Mouse (Mus musculus) 3T3-L1 (cell line): ENCODE measurements around the gene Dgkz.
A peak's percentile ranks its signal among the peaks of the same experiment; 100 is the strongest.

Experiments
- DNase-seq: peaks from one replicate; pipeline ENCODE4 v3.0.0-alpha.2; 2015; ENCODE audit warnings: low read depth, low spot score

Dgkz gene

DNA sequence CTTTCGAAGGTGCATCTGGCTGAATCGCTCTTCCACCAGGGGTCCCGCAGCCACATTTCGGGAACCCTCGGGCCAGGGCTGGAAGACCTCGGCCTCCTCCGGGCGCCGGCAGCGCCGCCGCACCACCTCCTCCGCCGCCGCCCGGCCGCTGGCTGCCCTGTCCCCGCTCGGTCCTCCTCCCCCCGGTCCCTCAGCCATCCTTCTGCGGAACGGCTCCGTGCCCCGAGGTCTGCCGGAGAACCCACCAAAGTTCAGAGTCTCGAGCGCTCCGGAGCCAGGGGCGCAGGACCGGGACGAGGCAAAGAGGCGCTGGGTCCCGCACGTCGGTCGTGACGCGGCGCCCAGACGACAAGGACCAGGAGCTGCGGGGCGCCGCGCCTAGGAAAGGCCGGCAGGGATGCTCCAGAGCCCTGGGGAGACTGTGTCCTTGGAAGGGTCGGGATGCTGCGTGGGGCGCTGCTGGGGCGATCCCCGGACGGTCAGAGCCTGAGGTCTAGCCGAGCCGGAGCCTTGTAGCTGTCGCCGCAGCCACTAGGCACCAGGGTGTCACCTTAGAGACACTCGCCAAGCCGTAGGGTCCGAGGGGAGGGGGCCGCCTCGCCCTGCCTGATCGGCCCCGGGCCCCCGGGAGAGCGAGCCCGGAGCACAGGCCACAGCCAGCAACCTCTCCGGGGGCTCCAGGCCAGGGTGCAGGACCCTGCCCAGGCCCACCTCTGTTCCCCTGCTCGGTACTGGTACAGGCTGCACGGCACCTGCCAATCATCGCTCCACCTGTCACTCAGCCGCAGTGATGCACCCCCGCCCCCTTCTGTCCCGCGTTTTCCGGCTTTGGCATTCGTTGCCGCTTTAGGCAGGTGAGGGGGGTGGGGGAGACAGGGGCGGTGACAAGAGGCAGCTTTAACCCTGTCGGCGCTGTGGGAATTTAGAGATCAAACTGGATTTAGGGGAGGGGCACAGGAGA, at the start of gene Dgkz:
Gene Dgkz (minus strand): TSS at position 284 of the 961 bp plus-strand sequence.
- no peak for DNase-seq

DNA sequence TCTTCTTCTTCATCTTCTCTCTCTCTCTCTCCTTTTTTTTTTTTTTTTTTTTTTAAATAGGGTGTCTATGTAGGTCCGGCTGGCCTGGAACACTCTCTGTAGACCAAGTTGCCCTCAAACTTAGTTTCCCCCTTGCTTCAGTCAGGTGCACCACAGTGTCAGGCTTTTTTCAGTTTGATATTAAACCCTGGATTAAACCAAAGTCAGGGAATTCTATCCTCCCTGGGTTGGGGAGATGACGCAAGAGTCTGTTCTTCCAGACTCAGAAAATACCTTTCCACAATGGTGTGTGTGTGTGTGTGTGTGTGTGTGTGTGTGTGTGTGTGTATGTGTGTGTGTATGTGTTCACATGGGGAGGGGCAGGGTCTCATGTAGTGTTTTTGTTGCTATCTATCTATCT, 49.5 kb upstream of the Dgkz start:
- no peak for DNase-seq

DNA sequence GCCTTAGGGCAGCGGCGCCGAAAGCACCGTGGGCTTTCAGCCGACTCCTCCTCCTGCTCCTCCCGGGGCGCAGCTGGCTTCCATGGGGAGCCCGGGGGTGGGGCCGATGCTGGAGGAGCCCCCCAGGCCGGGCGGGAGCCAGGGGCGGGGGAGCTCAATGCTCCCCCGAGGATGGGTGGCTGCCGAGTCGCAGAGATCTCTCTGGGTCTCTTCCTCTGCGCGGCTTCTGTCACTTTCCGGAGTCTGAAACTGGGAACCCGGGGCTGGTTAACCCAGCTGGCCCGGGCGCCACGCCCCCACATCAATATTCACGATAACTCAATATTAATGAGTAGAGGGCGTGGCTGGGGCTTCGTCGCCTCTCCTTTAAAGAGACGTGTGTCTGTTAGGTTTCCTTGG, 48.6 kb upstream of the Dgkz start, which contains the start of gene Creb3l1:
Gene Creb3l1 (minus strand): TSS at position 229 of the 399 bp plus-strand sequence.
- DNase-seq, result peak; percentile 72

DNA sequence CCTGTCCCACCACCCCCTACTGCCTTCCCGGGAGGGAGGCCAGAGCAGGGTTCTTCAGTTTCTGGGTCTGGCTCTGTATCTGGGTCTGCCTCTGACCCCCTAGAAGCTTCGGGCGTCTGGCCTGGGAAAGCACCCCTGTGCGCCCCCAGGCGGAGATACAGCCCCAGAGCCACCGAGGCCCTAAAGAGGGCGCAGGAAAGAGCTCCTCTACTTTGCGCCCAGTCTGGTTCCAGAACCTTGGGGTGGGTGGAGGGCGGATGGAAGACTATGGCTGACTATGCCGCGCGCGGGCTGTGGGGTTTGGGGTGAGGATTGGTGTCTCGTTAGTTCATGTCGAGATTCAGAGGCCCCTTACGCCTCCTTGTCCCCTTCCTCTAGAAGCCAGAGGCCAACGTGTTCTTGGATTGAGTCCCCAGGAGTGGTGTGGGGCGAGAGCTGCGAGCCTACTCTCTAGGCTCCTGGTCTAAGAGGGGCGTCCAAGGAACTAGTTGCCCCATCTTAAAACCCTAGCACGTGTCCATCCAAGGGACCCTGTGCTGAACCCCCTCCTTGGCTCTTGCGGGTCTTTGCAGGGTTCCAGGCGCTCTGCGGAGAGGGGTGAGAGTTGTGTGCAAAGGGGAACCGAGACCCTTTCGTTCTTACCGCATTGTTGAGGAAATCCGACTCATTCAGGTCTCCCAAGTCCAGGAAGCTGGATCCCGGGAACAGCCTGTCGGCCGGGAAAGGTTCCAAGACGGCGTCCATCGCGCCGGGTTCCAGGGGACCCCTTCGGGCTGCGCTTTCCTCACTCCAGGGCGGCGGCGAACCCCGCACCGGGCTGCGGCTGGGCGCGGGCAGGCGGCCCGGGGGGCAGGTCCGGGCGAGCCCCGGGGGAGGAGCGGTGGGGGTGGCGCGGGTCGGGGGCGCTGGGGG, 48.0 kb upstream of the Dgkz start:
- DNase-seq, result peak; percentile 85

DNA sequence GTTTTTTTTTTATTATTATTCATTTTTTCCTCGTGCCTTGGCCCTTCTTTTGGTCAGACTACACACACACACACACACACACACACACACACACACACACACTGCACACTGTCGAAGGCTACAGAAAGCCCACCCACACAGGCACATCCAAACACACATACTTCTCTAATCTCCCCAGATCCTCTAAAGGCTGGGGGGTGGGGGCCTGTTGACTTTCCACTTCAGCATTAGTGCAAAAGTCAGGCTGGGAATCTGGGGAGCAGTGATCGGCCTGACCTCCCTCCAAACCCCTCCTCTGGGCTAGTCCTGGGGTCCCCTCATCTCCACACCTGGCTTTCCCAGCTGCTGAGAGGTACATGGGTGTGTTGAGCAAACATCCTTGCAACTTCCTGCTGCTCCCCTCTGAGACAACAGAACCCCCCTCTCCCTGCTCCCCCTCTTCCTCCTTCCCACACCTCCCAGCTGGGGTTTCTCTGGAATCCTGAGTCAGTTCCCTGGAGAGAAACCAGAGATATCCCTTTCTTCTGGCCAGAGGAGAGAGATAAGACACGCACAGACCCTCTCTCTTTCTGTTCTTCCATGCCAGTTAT, 45.1 kb upstream of the Dgkz start:
- DNase-seq, result peak; percentile 46

DNA sequence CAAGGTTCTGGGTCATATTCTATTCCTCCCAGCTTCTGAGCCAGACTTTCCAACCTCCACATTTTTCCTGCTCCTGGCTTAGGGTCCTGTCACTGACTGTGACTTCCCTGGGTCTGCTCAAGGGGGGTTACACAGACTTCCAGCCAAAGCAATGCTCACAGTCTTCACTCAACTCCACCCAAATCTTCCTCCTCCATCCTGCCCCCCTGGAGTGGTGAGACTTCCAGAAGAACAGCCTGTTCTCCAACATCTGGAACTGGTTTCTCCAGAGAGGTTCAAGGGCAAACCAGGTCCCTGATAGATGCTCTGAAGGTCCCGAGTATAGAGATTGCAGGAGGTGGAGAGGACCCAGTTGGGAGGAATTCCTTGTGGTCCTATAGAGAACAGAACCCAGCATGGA, 41.8 kb upstream of the Dgkz start:
- no peak for DNase-seq

DNA sequence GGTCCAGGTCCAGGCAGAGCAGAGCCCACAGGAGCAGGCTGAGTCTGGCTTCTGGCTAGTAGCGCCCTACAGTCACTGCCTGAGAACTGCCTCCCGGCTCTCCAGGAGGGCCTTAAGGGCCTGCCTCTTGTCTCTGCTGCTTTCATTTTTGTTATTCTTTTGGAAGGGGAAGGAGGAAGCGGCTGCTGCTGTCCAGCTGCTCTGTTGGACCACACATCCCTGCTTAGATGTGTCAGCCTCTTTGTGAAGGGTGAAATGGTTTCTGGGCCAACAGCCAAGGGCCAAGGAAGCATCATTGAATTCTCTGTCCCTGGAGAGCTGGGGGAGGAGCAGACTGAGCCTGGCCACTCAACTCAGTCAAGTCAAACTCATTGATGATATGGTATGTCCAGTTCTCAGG, 41.3 kb upstream of the Dgkz start:
- DNase-seq, result peak; percentile 99

DNA sequence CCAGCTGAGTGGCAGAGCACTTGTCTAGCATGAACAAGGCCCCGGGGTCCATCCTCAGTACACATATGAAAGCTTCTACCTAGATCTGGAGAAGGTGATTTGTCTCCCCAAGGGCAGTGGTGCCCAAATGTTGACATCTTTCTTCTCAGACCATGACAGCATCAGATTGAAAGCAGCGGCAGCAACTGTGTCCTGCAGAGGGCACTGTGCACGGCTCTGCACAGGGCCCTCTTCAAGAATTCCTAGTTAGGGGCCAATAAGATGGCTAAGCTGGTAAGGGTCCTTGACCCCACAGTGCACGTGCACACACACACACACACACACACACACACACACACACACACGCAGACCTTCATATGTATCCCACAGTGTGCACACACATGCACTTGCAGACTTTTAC, 39.2 kb upstream of the Dgkz start:
- no peak for DNase-seq

DNA sequence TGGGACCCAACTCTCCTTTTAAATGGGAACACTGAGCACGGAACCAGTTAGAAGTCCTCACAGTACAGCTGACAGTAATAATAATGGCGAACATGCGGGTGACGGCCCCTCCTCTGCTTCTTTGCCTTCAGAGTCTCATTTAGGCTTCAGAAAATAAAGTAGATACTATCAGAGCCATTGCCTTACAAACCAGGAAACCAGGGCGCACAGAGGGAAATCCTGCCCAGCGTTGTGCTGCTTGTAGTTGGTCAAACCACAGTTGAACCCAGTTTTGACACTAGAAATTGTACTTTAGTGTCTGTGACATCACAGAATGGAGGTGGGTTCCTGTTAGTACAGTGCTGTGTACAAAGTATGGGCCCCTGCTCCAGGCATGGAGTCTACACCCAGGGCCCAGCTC, 38.6 kb upstream of the Dgkz start:
- DNase-seq, result no peak

DNA sequence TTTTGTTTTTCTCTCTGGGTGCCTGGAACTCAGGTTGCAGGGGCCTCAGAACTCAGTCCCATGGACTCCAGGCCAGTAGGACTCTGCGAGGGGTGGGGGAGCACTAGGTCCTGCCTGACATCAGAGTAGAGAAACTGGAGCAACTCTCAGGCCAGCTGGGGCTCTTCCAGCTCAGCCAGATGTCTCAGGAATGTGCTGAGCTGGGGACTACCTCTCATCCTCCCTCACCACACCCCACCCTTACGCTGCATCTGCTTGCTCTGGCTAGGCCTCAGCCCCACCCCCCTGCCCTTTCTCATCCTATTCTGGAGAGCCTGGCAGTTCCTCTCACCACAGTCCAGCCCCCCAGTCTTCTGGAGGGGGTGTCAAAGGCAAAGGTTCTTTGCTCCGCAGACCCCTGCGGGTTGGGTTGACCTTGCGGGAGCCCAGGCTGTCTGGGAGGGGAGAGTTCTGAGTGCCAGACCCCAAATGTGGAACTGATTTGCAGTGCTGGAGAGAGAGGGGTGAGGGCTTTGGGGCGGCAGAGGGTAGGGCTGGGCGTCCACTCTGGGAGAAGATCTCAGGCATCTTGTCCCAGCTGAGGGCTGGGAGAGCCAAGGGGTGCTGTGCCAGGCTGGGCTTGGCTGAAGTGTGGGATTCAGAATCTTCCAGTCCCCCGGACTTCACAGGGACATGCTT, 37.2 kb upstream of the Dgkz start:
- peak; percentile 99 for DNase-seq

DNA sequence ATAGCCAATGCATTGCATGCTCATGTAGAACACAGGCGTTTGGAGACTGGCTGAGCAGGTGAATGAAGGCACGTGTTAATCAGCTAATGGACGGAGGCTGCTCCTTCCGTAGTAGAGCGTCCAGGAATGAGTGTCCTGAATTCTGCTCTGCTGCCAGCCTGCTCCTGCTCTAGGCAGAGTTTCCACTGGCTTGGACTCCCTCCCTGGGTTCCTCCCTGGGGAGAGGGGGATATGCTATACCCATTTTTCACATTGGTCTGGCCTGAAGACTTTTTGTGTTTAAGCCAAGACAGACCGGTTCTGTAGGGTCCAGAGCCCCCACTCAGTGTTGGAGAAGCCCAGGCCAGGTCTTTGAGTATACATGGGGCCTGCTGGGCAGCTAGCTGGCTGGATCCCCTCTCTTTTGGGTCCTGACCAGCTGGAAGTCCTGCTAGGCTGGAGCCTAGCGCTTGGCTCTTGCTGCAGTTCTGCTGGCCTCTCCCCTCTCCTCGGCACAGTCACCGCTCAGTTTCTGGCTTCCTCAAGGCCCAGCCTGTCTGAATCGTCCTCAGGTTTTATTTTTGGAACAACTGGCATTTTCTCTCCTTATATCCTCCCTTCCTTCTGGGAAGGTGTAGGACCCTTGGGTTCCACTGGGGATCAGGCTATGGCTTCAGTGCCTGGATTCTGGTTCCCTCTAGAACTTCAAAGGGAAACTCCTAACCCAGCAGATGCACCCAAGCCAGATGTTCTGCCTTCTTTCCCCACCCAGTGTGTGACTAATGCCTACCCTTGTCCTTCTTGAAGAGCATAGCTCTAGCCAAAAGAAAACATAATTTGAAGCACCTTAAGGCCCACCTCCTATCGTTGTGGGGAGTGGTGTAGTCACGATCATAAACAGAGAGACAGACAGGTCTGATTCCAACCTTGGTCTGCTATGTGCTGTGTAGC, 36.0 kb upstream of the Dgkz start:
- DNase-seq, result peak; percentile 75

DNA sequence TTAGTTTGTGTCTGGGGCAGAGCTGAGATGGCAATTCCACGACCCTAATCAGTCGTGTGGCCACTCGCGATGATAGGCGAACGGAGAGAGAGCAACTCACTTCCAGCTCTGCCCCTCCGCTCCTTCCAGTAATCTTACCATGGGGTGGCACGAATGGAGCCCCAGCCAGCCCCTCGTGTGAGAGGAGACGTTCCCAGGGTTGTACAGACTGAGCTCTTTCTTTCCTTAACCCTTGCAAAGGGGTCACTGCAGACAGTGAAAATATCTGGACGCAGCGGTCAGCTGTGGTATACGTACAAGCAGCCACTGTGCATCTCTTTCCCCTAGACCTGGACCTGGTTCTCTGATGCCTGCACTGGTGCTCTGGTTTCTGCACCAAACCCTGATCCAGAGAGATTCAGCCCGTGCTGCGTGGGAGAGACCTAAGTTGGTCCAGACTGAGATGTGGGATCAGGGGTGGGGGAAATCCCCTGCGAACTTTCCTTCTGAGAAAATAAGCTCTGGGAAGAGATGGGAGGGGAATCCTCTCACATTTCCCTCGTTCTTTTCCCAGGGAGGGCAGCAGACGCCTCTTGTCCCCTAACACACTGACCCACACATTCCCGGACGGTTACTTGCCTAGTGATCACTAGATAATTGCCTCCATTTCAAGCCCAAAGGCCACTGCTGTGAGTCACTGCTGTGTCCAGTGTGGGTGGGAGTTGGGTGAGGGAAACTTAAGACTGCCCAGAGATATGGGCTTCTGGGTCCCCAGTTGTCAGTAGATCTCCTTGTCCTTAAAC, 33.1 kb upstream of the Dgkz start:
- DNase-seq, result peak; percentile 87

DNA sequence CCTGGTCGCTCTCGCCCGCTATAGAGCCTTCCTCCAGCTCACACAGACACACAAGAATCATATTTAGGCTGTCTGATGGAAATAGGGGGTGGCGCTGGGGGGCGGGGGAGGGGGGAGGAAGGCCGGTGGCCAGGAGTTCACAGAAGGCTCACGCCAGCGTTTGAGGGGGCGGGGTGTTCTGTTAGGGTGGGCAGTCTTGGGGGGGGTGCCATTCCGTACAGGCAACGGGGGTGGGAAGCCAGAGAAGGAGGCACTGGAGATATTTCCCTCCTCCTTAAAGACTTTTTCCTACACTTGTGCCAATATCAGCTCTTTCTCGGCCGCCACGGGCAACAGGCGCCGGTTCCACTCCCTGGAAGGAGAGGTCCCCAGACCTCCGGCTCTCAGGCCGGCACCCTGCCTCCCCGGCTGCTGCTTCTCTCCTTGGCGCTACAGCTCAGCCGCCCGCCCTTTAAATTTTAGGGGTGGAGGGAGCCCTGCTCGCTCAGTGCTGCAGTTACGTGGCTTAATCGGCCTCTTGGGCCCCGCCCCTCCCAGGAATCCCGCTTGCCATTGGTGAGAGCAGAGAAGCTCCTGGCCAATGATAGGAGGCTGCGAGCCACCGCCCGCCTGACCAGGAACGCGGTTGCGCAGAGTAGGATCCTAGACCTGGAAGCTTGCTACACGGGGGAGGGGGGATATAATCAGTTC, 32.4 kb upstream of the Dgkz start:
- DNase-seq, result peak; percentile 99

DNA sequence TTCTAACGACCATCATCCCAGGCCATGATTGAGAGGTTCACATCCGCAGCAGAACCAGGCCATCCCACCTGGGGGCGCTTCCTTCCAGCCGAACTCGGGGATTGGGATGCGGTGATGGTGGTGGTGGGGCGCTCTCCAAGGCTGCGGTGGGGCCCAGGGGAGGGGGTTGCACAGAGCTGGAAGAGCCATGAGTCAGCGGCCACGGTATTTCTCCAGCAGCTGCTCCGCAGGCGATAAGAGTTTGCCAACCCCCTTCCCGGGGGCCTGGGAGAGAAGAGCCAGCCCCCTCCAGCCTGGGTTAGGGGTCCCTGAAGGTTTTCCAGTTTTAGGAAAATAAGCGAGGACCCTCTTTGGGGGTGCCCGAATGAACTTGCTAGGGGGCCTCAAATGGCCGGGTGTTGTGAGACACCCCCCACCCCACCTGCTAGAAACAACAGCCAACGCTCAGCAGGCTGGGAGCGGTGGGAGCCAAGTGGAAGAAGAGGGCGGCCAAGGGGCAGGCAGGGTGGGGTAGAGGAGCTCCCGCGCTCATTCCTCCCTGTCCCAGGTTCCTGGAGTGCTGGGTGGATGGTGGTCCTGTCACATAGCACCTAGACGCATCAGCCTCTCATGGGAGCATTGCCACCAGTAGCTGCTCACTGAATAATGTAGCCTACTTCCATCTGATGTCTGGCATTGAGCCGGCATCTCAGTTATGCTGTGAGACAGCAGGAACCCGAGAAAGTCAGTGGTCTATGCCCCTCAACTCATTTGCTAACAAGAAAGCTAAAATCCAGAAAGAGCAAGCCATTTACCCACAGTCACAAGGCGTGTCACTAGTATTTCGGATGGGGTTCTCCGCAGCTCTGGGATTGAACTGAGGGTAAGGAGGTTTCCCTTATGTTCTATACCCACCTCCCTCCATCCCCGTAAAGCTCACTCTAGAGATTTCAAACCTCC, 31.6 kb upstream of the Dgkz start:
- DNase-seq, result peak; percentile 89

DNA sequence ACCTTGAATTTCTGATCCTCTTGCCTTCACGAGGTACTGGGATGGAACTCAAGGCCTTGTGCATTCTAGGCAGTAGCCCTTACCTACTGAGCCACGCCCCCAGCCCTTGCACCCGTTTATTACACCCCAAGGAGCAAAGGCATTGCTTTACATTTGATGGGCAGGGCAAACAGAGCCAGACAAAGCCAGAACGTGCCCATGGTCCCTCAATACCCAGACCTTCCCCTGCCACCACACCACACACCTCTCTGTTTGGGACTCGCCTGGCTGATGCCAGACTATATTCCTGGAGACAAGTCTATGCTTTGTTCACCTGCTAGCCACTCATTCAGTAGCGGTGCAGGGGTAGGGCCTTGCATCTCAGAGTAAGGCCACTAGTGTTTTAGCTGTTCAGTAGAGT, 30.8 kb upstream of the Dgkz start:
- DNase-seq, result no peak

DNA sequence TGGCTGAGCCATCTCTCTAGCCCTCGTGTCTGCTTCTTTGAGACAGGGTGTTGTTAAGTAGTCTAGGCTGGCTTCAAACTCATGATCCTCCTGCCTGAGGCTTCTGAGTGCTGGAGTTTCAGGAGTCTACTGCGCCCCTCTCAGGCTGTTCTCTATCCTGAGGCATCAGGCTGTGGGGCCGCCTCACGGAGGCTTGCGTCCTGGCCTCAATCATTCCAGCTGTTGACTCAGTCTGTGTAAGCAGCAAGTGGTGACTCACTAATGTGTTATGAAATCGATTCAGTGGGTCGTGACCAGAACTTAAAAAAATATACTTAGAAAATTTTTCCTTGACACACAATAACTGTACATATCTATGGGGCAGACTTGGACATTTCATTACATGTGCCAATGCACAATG, 29.0 kb upstream of the Dgkz start:
- peak; percentile 95 for DNase-seq

DNA sequence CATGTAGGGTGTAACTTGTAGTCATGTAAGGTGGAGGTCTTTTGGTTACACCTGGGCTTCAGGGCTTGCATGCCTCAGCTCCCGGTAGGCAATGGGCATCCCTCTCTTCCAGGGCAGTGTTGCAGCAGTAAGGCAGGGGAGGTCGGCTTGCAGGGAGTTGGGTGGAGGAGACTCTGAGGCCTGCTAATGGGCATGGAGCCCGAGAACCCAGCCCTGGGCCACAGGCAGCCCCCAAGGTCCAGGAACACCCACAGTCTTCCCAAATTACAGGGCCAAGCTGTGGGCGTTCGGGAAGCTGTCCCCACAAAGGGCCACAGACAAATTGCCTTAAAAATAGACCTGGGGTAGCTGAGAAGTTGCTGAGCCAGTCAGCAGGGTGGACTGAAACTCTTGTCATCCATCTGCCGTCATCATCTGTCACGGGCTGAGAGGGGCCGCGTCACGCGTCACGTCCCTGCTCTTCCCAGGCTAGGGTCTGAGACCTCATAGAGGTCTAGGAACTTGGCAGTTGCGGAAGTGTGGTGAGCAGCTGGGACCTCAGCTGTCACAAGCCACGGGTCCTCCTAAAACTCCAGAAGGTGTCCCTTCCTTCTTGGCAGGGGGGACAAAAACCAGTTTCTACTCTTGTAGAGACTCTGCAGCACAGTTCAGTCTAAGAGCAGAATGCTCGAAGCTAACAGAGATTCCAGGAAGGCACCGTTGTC, 22.4 kb upstream of the Dgkz start:
- no peak for DNase-seq
